Mouse (Mus musculus): Measurements from ENCODE around the gene Lats2. TPM values are rescaled to one million over a fixed set of nuclear protein-coding genes. Genes with fewer than 3 reads are reported as not detected.
"Not testable (repeated sequence)": the region's sequence is repeated elsewhere in the genome, so short reads cannot be mapped to it uniquely, and the experiment has no call there.

The Lats2 gene
- polyA plus RNA-seq, 1 experiment: 32.6 TPM

DNA sequence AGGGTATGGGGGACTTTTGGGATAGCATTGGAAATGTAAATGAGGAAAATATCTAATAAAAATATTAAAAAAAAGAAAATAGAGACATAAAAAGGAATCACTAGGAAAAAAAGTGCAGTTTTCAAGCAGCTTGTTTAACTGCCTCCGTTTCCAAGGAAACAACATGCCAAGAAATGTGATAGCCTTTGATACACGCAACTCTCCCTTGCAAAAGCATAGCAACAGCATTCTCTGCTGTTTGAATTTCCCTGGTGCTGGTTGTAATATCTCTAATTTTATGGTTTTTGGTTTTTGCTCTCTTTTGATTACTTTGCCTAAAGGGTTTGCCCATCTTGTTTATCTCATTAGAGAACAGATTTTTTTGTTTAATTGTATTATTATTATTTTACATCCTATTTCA lies 82.7 kb downstream of the Lats2 start:
- no peak overlapping the region for H3K4me3 ChIP-seq (replicated peaks; ENCODE audit: insufficient read depth, low read depth, low read length)
- H3K4me1 ChIP-seq (ENCODE audit: control insufficient read depth, insufficient read depth, low read length): no peaks in the 10 kb centered on the region
- no peak for DNase-seq
- WGBS: 47% methylated on average over 2 of the region's 2 CpGs
- no peaks in the 10 kb centered on the region for H3K27me3 ChIP-seq (ENCODE audit: control insufficient read depth, insufficient read depth, low read length)
- no peak overlapping the region for H3K27ac ChIP-seq (ENCODE audit: insufficient read depth, low read length)
- TF ChIP-seq POLR2A (IDR thresholded peaks at IDR 0.05; ENCODE audit: borderline replicate concordance, insufficient read depth, low read length) (no peak), CTCF (IDR thresholded peaks at IDR 0.05; ENCODE audit: borderline replicate concordance, insufficient read depth, low read depth, low read length) (no peak)

DNA sequence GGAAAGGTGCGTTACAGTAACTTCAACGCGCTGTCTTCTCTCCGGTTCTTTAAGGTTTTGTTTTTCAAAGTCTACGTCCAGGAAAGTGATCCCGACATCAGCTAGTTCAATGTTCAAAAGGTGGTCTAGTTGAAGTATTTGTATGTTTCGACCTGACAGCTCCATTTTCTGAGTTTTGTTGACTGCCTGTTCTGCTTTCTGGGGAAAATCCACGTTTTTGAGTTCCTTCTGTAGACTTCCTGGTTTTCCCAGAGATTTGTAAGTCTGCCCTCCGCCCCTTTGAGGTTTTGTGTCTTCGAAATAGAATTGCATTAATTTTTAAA lies 92.6 kb downstream of the Lats2 start:
- H3K4me3 ChIP-seq (replicated peaks; ENCODE audit: insufficient read depth, low read depth, low read length): peak overlapping the region; percentile 77
- no peaks in the 10 kb centered on the region for H3K27me3 ChIP-seq (ENCODE audit: control insufficient read depth, insufficient read depth, low read length)
- peak overlapping the region; percentile 89; the same call in 1 of the 2 replicates for H3K27ac ChIP-seq (ENCODE audit: insufficient read depth, low read length)
- DNase-seq: no peak
- H3K4me1 ChIP-seq (ENCODE audit: control insufficient read depth, insufficient read depth, low read length): no peaks in the 10 kb centered on the region
- TF ChIP-seq CTCF (IDR thresholded peaks at IDR 0.05; ENCODE audit: borderline replicate concordance, insufficient read depth, low read depth, low read length): no peak
- WGBS: 6% methylated on average over 10 of the region's 10 CpGs

DNA sequence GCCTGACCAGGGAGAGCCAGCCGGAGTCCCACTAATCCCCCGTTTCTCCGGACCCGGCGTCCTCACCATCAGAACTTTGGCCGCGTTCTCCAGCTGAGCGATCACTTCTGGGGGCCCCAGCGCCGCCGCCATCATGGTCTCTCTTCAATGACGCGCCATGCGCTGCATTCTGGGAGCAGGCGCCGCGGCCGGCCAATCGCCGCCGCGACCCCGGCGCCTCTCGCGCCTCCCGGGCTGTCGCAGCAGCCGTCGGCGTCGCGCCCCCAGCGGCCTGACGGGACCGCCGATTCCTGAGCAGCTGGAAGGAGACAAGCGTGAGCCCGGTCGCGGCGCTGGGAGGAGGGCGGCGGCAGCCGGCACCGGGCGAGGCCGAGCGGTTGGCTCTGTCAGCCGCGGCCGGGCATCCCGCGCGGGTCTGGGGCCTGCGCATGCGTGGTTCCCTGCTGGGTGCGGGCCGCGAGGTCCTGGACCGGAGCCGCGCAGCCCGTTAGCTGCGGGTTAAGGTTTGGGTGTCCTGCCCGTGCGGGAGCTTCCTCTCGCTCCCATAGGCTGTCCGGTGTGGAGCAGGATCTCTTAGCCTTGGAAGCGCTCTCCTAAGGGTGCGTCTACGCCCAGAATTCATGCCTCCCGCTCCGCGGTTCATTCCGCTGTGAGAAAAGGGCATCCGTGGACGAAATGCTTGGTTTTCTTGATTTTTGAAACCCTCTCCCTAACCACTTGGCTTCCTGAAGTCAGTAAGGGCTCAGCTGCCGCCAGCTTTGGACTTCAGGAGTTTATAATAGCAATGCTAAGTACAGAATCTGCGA lies 93.2 kb downstream of the Lats2 start, which contains the start of gene Xpo4:
Gene Xpo4, minus strand, starts transcription at position 609 of the 806 bp plus-strand sequence.
- under 1% methylated on average over 80 of the region's 80 CpGs for WGBS
- TF ChIP-seq POLR2A (IDR thresholded peaks at IDR 0.05; ENCODE audit: borderline replicate concordance, insufficient read depth, low read length) (peak; percentile 53), CTCF (IDR thresholded peaks at IDR 0.05; ENCODE audit: borderline replicate concordance, insufficient read depth, low read depth, low read length) (no peak)
- DNase-seq: peak; percentile 89 to 93
- no peaks in the 10 kb centered on the region for H3K27me3 ChIP-seq (ENCODE audit: control insufficient read depth, insufficient read depth, low read length)
- H3K4me3 ChIP-seq (replicated peaks; ENCODE audit: insufficient read depth, low read depth, low read length): peak within 1 kb of the TSS; percentile 77
- no peaks in the 10 kb centered on the region for H3K4me1 ChIP-seq (ENCODE audit: control insufficient read depth, insufficient read depth, low read length)
- peak within 1 kb of the TSS; percentile 89 for H3K27ac ChIP-seq (ENCODE audit: insufficient read depth, low read length)

DNA sequence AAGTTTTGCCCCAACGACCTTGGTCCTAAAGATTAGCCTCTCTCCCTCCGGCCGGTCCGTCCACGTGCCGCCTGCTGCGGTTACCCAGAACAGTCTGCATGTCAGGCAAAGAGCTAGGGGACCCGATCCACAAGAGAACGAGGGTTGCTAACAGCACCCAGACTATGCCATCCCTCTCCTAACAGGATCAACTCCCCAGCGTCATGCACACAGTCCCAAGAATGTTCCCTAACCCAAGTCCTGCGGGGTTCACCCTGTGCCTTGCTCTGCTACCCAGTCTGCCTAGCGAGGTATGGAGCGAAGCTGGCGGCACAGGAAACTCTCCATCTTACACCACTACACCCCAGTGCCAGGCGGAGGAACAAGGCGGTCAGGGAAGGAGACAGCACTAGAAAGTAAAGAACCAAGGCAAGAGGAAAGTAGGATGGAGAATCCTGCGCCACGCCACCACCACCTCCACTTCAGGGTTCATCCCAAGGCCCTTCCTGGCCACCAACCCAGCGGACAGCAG lies 93.8 kb downstream of the Lats2 start:
- WGBS: under 1% methylated on average over 19 of the region's 19 CpGs
- no peak for DNase-seq
- Histone ChIP-seq H3K4me3 (replicated peaks; ENCODE audit: insufficient read depth, low read depth, low read length) (peak overlapping the region; percentile 77), H3K4me1 (ENCODE audit: control insufficient read depth, insufficient read depth, low read length) (no peaks in the 10 kb centered on the region), H3K27me3 (ENCODE audit: control insufficient read depth, insufficient read depth, low read length) (no peaks in the 10 kb centered on the region), H3K27ac (ENCODE audit: insufficient read depth, low read length) (peak overlapping the region; percentile 89)
- TF ChIP-seq CTCF (IDR thresholded peaks at IDR 0.05; ENCODE audit: borderline replicate concordance, insufficient read depth, low read depth, low read length) (no peak), POLR2A (IDR thresholded peaks at IDR 0.05; ENCODE audit: borderline replicate concordance, insufficient read depth, low read length) (no peak)

DNA sequence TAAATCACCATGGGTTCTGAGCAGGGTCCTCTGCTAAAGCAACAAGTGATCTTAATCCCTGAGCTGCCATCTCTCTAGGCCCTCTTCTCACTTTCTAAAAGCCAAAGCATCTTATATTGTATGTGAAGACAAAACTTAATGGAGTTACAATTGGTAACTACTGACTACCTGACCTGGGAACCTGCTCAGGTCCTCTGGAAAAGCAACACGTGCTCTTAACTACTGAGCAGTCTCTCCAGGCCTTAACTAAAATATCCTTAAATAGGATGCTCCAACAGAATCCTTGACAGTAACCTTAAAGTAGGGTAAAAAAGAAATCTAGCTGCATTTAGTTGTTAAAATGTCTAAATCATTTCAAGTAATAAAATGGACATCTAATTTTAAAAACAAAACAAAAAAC lies 94.6 kb downstream of the Lats2 start:
- no peak overlapping the region for H3K27ac ChIP-seq (ENCODE audit: insufficient read depth, low read length)
- H3K4me3 ChIP-seq (replicated peaks; ENCODE audit: insufficient read depth, low read depth, low read length): no peak overlapping the region
- no peaks in the 10 kb centered on the region for H3K27me3 ChIP-seq (ENCODE audit: control insufficient read depth, insufficient read depth, low read length)
- TF ChIP-seq POLR2A (IDR thresholded peaks at IDR 0.05; ENCODE audit: borderline replicate concordance, insufficient read depth, low read length) (no peak), CTCF (IDR thresholded peaks at IDR 0.05; ENCODE audit: borderline replicate concordance, insufficient read depth, low read depth, low read length) (no peak)
- WGBS: 36% methylated on average over 1 of the region's 1 CpGs
- no peak for DNase-seq
- no peaks in the 10 kb centered on the region for H3K4me1 ChIP-seq (ENCODE audit: control insufficient read depth, insufficient read depth, low read length)

DNA sequence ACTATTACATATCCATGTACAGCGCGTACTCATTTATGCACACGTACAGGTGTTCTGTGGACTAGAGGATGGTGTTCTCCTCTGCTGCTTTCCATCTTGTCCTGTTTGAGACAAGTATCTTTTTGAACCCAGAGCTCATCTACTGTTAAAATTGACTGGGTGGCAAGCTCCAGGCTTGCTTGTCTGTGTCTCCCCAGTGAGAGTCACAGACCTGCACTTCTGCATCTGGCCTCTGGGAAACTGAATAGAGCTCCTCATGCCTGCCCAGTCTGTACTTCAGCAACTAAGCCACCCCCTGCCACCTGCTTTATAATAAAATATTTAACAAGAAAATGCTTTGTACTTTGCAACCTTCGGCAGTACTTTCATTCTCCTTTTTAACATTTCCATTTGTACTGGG lies 99.9 kb downstream of the Lats2 start:
- no peak overlapping the region for H3K4me3 ChIP-seq (replicated peaks; ENCODE audit: insufficient read depth, low read depth, low read length)
- no peaks in the 10 kb centered on the region for H3K4me1 ChIP-seq (ENCODE audit: control insufficient read depth, insufficient read depth, low read length)
- no peak for DNase-seq
- H3K27me3 ChIP-seq (ENCODE audit: control insufficient read depth, insufficient read depth, low read length): no peaks in the 10 kb centered on the region
- 95% methylated on average over 4 of the region's 4 CpGs for WGBS
- no peak for TF ChIP-seq CTCF (IDR thresholded peaks at IDR 0.05; ENCODE audit: borderline replicate concordance, insufficient read depth, low read depth, low read length)
- TF ChIP-seq POLR2A (IDR thresholded peaks at IDR 0.05; ENCODE audit: borderline replicate concordance, insufficient read depth, low read length): no peak
- H3K27ac ChIP-seq (ENCODE audit: insufficient read depth, low read length): no peak overlapping the region

DNA sequence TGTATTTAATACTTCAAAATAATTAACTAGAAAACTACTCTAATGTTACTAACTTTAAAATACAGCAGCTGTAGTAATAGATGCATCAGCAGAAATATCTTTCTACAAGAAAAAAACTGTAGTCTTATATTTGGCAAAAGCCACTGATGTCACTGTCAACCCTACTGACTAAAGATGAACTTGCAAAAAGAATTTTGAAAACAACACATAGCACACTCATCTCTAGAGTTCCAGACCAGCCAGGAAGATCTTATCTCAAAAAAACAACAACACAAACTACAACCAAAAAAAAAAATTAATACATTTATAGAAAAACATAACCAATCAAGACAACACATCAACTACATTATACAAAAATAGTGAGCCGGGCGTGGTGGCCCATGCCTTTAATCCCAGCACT lies 100.7 kb downstream of the Lats2 start:
- no peak overlapping the region for H3K4me3 ChIP-seq (replicated peaks; ENCODE audit: insufficient read depth, low read depth, low read length)
- no peaks in the 10 kb centered on the region for H3K27me3 ChIP-seq (ENCODE audit: control insufficient read depth, insufficient read depth, low read length)
- no peaks in the 10 kb centered on the region for H3K4me1 ChIP-seq (ENCODE audit: control insufficient read depth, insufficient read depth, low read length)
- DNase-seq: no peak
- H3K27ac ChIP-seq (ENCODE audit: insufficient read depth, low read length): no peak overlapping the region
- 94% methylated on average over 2 of the region's 2 CpGs for WGBS
- TF ChIP-seq CTCF (IDR thresholded peaks at IDR 0.05; ENCODE audit: borderline replicate concordance, insufficient read depth, low read depth, low read length) (no peak), POLR2A (IDR thresholded peaks at IDR 0.05; ENCODE audit: borderline replicate concordance, insufficient read depth, low read length) (no peak)

DNA sequence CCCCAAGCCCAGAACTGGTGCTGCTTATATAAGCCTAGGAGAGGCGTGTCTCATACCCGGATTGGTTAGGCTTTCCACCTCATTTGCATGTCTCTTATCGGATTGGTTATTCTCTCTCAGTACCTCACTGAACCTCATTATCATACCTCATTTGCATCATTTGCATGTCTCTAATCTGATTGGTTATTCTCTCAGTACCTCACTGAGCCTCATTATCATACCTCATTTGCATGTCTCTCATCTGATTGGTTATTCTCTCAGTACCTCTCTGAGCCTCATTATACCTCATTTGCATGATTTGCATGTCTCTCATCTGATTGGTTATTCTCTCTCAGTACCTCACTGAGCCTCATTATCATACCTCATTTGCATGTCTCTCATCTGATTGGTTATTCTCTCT lies 101.7 kb downstream of the Lats2 start:
- not testable (repeated sequence) for H3K27ac ChIP-seq (ENCODE audit: insufficient read depth, low read length); DNase-seq; H3K4me3 ChIP-seq (replicated peaks; ENCODE audit: insufficient read depth, low read depth, low read length); H3K27me3 ChIP-seq (ENCODE audit: control insufficient read depth, insufficient read depth, low read length); H3K4me1 ChIP-seq (ENCODE audit: control insufficient read depth, insufficient read depth, low read length)
- 98% methylated on average over 3 of the region's 3 CpGs for WGBS
